Mouse (Mus musculus): ENCODE data around the gene Mphosph9. TPM values are rescaled to one million over a fixed set of nuclear protein-coding genes. Genes with fewer than 3 reads are reported as not detected.

Mphosph9 gene
- polyA plus RNA-seq, 1 experiment = 4.4 TPM

- Histone ChIP-seq H3K4me1 (ENCODE audit: control insufficient read depth, insufficient read depth, insufficient read length) (peaks cover 50% of the 10 kb centered on the region), H3K4me3 (ENCODE audit: extremely low read depth, insufficient read depth, insufficient read length) (no peak overlapping the region), H3K27me3 (ENCODE audit: control insufficient read depth, insufficient read depth, low read length) (no peaks in the 10 kb centered on the region), H3K27ac (ENCODE audit: insufficient read depth, low read length) (peak overlapping the region; percentile 94), H3K36me3 (ENCODE audit: control insufficient read depth, insufficient read depth, low read length) (no peaks in the 10 kb centered on the region)
- WGBS = 55% methylated on average over 13 of the region's 13 CpGs
- peak in 1 of 2 experiments; percentile 64 for DNase-seq (ENCODE audit: low read depth in 1 of 2, low spot score in 2 of 2)
- TF ChIP-seq POLR2A (IDR thresholded peaks at IDR 0.05; ENCODE audit: low read depth, low read length) = peak; percentile 22; the same call in 1 of the 2 replicates
- no peak for TF ChIP-seq CTCF (IDR thresholded peaks at IDR 0.05; ENCODE audit: extremely low read depth, insufficient read depth, insufficient read length, insufficient replicate concordance)
Measured at GRCm38 (mm10) chr5:124213588-124214469, 113.9 kb downstream of the Mphosph9 start.

DNA sequence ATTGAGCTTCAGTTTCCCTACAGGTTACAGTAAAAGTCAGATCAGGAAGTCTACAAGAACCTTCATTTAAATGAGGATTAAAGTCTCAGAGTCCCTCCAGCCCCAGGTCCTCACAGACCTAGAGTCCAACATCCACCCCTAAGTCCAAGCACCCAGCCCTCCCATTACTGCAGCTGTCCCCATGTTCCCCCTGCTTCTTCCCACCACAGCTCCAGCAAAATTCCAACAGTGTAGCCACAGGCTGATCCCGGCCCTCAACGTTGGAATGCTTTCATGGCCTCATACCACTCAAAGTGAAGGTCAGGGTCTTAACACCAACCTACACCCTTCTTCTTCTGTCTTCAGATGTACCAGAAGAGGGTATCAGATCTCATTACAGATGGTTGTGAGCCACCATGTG, 116.1 kb downstream of the Mphosph9 start:
- Histone ChIP-seq H3K36me3 (ENCODE audit: control insufficient read depth, insufficient read depth, low read length) (no peaks in the 10 kb centered on the region), H3K4me1 (ENCODE audit: control insufficient read depth, insufficient read depth, insufficient read length) (peaks cover 38% of the 10 kb centered on the region), H3K4me3 (ENCODE audit: extremely low read depth, insufficient read depth, insufficient read length) (no peak overlapping the region), H3K27me3 (ENCODE audit: control insufficient read depth, insufficient read depth, low read length) (no peaks in the 10 kb centered on the region), H3K27ac (ENCODE audit: insufficient read depth, low read length) (no peak overlapping the region; the same call in 1 of the 2 replicates)
- TF ChIP-seq POLR2A (IDR thresholded peaks at IDR 0.05; ENCODE audit: low read depth, low read length) (no peak), CTCF (IDR thresholded peaks at IDR 0.05; ENCODE audit: extremely low read depth, insufficient read depth, insufficient read length, insufficient replicate concordance) (no peak)
- no peak for DNase-seq (ENCODE audit: low read depth in 1 of 2, low spot score in 2 of 2)
- WGBS = 94% methylated on average over 2 of the region's 2 CpGs

- H3K27ac ChIP-seq (ENCODE audit: insufficient read depth, low read length) = 0 out of 2 replicates have a peak overlapping the region, but pooled peaks have one; percentile 45
- H3K4me1 ChIP-seq (ENCODE audit: control insufficient read depth, insufficient read depth, insufficient read length) = peaks cover 37% of the 10 kb centered on the region
- no peak for TF ChIP-seq POLR2A (IDR thresholded peaks at IDR 0.05; ENCODE audit: low read depth, low read length)
- TF ChIP-seq CTCF (IDR thresholded peaks at IDR 0.05; ENCODE audit: extremely low read depth, insufficient read depth, insufficient read length, insufficient replicate concordance) = no peak
- no peaks in the 10 kb centered on the region for H3K36me3 ChIP-seq (ENCODE audit: control insufficient read depth, insufficient read depth, low read length)
- DNase-seq (ENCODE audit: low read depth in 1 of 2, low spot score in 2 of 2) = no peak
- H3K27me3 ChIP-seq (ENCODE audit: control insufficient read depth, insufficient read depth, low read length) = no peaks in the 10 kb centered on the region
- H3K4me3 ChIP-seq (ENCODE audit: extremely low read depth, insufficient read depth, insufficient read length) = no peak overlapping the region
- 81% methylated on average over 8 of the region's 8 CpGs for WGBS
Measured at GRCm38 (mm10) chr5:124211234-124211633, 116.5 kb downstream of the Mphosph9 start.

DNA sequence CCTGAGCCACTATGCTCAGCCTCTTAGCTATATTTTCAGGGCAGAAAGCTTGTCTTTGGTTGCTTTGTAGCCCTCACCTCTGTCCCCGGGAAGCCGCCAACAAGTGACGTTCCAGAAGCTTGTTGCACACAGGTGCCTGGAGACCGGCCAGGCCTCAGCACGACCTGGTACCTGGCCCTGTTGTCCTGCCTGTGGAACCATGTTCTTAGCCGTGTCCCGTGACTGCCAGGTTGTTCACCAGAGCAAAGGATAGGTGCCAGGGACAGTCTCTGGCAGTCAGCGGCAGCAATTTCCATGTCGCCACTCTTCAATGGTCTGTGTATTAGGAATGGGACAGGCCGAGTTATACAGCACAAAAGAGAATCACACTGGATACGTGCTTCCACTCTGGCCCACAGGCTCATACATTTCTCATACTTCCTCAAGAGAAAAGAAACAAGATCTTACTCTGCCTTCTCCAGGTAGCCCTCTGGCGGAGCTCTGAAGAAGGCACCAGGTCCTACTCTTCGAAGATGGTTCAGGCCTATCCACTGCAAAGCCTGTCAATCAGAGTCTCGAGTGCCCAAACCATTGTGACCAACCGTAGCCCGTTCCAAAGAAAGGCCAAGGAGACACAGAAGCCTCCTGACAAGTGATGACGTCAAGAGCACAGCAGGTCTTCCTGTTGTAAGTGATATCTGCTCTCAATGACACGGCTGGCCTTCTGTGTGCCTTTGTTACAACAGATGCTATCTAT, 117.3 kb downstream of the Mphosph9 start:
- Histone ChIP-seq H3K36me3 (ENCODE audit: control insufficient read depth, insufficient read depth, low read length) (no peaks in the 10 kb centered on the region), H3K27ac (ENCODE audit: insufficient read depth, low read length) (no peak overlapping the region), H3K4me3 (ENCODE audit: extremely low read depth, insufficient read depth, insufficient read length) (no peak overlapping the region), H3K4me1 (ENCODE audit: control insufficient read depth, insufficient read depth, insufficient read length) (peaks cover 30% of the 10 kb centered on the region), H3K27me3 (ENCODE audit: control insufficient read depth, insufficient read depth, low read length) (no peaks in the 10 kb centered on the region)
- no peak for TF ChIP-seq CTCF (IDR thresholded peaks at IDR 0.05; ENCODE audit: extremely low read depth, insufficient read depth, insufficient read length, insufficient replicate concordance)
- TF ChIP-seq POLR2A (IDR thresholded peaks at IDR 0.05; ENCODE audit: low read depth, low read length) = no peak
- WGBS = 91% methylated on average over 18 of the region's 18 CpGs
- no peak for DNase-seq (ENCODE audit: low read depth in 1 of 2, low spot score in 2 of 2)

DNA sequence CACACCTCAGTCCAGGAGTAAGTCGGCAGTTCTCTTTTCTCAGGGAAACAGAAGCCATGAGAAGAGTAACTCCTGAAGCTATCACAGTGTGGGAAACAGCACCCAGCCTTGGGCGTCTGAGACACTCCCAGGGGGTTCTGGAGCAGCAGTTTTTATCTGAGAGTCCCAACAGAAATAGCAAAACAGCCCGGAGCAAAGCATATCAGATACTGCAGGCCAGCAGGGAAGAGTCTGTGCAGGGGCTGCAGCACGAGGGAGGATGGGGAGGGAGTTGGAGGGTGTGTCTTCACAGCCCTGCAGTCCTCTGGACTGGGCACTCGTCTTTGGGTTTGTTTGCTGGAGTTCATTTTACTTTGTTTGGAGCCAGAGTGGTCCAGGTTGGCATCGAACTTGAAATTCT, 117.9 kb downstream of the Mphosph9 start:
- 81% methylated on average over 6 of the region's 6 CpGs for WGBS
- DNase-seq (ENCODE audit: low read depth in 1 of 2, low spot score in 2 of 2) = no peak
- TF ChIP-seq CTCF (IDR thresholded peaks at IDR 0.05; ENCODE audit: extremely low read depth, insufficient read depth, insufficient read length, insufficient replicate concordance) = no peak
- TF ChIP-seq POLR2A (IDR thresholded peaks at IDR 0.05; ENCODE audit: low read depth, low read length) = no peak
- no peaks in the 10 kb centered on the region for H3K27me3 ChIP-seq (ENCODE audit: control insufficient read depth, insufficient read depth, low read length)
- peaks cover 24% of the 10 kb centered on the region for H3K4me1 ChIP-seq (ENCODE audit: control insufficient read depth, insufficient read depth, insufficient read length)
- H3K36me3 ChIP-seq (ENCODE audit: control insufficient read depth, insufficient read depth, low read length) = no peaks in the 10 kb centered on the region
- no peak overlapping the region for H3K27ac ChIP-seq (ENCODE audit: insufficient read depth, low read length)
- no peak overlapping the region for H3K4me3 ChIP-seq (ENCODE audit: extremely low read depth, insufficient read depth, insufficient read length)

GRCm38 (mm10) chr5:124208030-124208429, 119.7 kb downstream of the Mphosph9 start:
- Histone ChIP-seq H3K36me3 (ENCODE audit: control insufficient read depth, insufficient read depth, low read length) (peaks cover 1% of the 10 kb centered on the region; the same call in 1 of the 2 replicates), H3K27ac (ENCODE audit: insufficient read depth, low read length) (no peak overlapping the region; the same call in 1 of the 2 replicates), H3K4me1 (ENCODE audit: control insufficient read depth, insufficient read depth, insufficient read length) (peaks cover 7% of the 10 kb centered on the region), H3K4me3 (ENCODE audit: extremely low read depth, insufficient read depth, insufficient read length) (no peak overlapping the region), H3K27me3 (ENCODE audit: control insufficient read depth, insufficient read depth, low read length) (no peaks in the 10 kb centered on the region)
- TF ChIP-seq CTCF (IDR thresholded peaks at IDR 0.05; ENCODE audit: extremely low read depth, insufficient read depth, insufficient read length, insufficient replicate concordance) = no peak
- TF ChIP-seq POLR2A (IDR thresholded peaks at IDR 0.05; ENCODE audit: low read depth, low read length) = no peak
- WGBS = 81% methylated on average over 8 of the region's 8 CpGs
- DNase-seq (ENCODE audit: low read depth in 1 of 2, low spot score in 2 of 2) = no peak

Measured in spleen, adult 2 months (tissue).